Mouse (Mus musculus): ENCODE data around the gene Pcdh7. TPM values are rescaled to one million over a fixed set of nuclear protein-coding genes. Genes with fewer than 3 reads are reported as not detected.
A peak's percentile ranks its signal among the peaks of the same experiment; 100 is the strongest.
"Not testable (repeated sequence)": the region's sequence is repeated elsewhere in the genome, so short reads cannot be mapped to it uniquely, and the experiment has no call there.

Pcdh7 gene
- polyA plus RNA-seq (2014; fragmentation: Nextera tagmentation; extraction: Ambion mirVana): 4.1 and 4.5 TPM in 2 replicates

GRCm38 (mm10) chr5:57717906-57718875 is at the start of gene Pcdh7:
TSS of gene Pcdh7 (plus strand) at chr5:57717967.
- peak within 1 kb of the TSS; percentile 94 for H3K4me2 ChIP-seq
- TF ChIP-seq CTCF (IDR thresholded peaks at IDR 0.05; ENCODE audit: low read depth): no peak
- no peaks in the 10 kb centered on the region for H3K36me3 ChIP-seq (ENCODE audit: insufficient read depth)
- DNase-seq: peak; percentile 62
- no peaks in the 10 kb centered on the region for H3K4me1 ChIP-seq (ENCODE audit: insufficient read depth)
- WGBS: under 1% methylated on average over 70 of the region's 70 CpGs
- no peaks in the 10 kb centered on the region for H3K9me3 ChIP-seq (ENCODE audit: low read depth, low read length)
- peak within 1 kb of the TSS; percentile 60 for H3K4me3 ChIP-seq (ENCODE audit: low read depth, low read length)
- ATAC-seq (ENCODE audit: insufficient read depth): peak; percentile 13; the same call in 1 of the 2 replicates
- H3K27me3 ChIP-seq (ENCODE audit: insufficient read depth, low read length): peaks cover 21% of the 10 kb centered on the region
- peak within 1 kb of the TSS; percentile 91 for H3K27ac ChIP-seq (ENCODE audit: low read depth)
- peak within 1 kb of the TSS; percentile 67 for H3K9ac ChIP-seq

- H3K27ac ChIP-seq (ENCODE audit: low read depth); DNase-seq; H3K4me1 ChIP-seq (ENCODE audit: insufficient read depth); H3K36me3 ChIP-seq (ENCODE audit: insufficient read depth); H3K27me3 ChIP-seq (ENCODE audit: insufficient read depth, low read length); H3K4me2 ChIP-seq; H3K4me3 ChIP-seq (ENCODE audit: low read depth, low read length); H3K9ac ChIP-seq; H3K9me3 ChIP-seq (ENCODE audit: low read depth, low read length); ATAC-seq (ENCODE audit: insufficient read depth): not testable (repeated sequence)
- 62% methylated on average over 2 of the region's 2 CpGs for WGBS
Measured at GRCm38 (mm10) chr5:57676970-57677369, 40.8 kb upstream of the Pcdh7 start.

GRCm38 (mm10) chr5:57708396-57708795 is 9.4 kb upstream of the Pcdh7 start:
- Histone ChIP-seq H3K4me1 (ENCODE audit: insufficient read depth) (no peaks in the 10 kb centered on the region), H3K4me2 (no peak overlapping the region), H3K9ac (no peak overlapping the region), H3K36me3 (ENCODE audit: insufficient read depth) (no peaks in the 10 kb centered on the region), H3K4me3 (ENCODE audit: low read depth, low read length) (no peak overlapping the region), H3K27ac (ENCODE audit: low read depth) (no peak overlapping the region), H3K27me3 (ENCODE audit: insufficient read depth, low read length) (no peaks in the 10 kb centered on the region), H3K9me3 (ENCODE audit: low read depth, low read length) (no peaks in the 10 kb centered on the region)
- WGBS: 74% methylated on average over 2 of the region's 2 CpGs
- ATAC-seq (ENCODE audit: insufficient read depth) (no peak), DNase-seq (no peak)
- TF ChIP-seq CTCF (IDR thresholded peaks at IDR 0.05; ENCODE audit: low read depth): no peak

- peak overlapping the region; percentile 60 for H3K4me3 ChIP-seq (ENCODE audit: low read depth, low read length)
- DNase-seq (peak; percentile 79), ATAC-seq (ENCODE audit: insufficient read depth) (no peak)
- H3K9ac ChIP-seq: no peak overlapping the region
- no peaks in the 10 kb centered on the region for H3K27me3 ChIP-seq (ENCODE audit: insufficient read depth, low read length)
- TF ChIP-seq CTCF (IDR thresholded peaks at IDR 0.05; ENCODE audit: low read depth): peak; percentile 68
- peak overlapping the region; percentile 94 for H3K4me2 ChIP-seq
- H3K36me3 ChIP-seq (ENCODE audit: insufficient read depth): no peaks in the 10 kb centered on the region
- no peaks in the 10 kb centered on the region for H3K9me3 ChIP-seq (ENCODE audit: low read depth, low read length)
- no peaks in the 10 kb centered on the region for H3K4me1 ChIP-seq (ENCODE audit: insufficient read depth)
- H3K27ac ChIP-seq (ENCODE audit: low read depth): no peak overlapping the region
- 2% methylated on average over 10 of the region's 10 CpGs for WGBS
Measured at GRCm38 (mm10) chr5:57713980-57714379, 3.8 kb upstream of the Pcdh7 start.

- TF ChIP-seq CTCF (IDR thresholded peaks at IDR 0.05; ENCODE audit: low read depth): peak; percentile 52
- H3K36me3 ChIP-seq (ENCODE audit: insufficient read depth): no peaks in the 10 kb centered on the region
- H3K4me1 ChIP-seq (ENCODE audit: insufficient read depth): no peaks in the 10 kb centered on the region
- no peaks in the 10 kb centered on the region for H3K9me3 ChIP-seq (ENCODE audit: low read depth, low read length)
- H3K27ac ChIP-seq (ENCODE audit: low read depth): peak overlapping the region; percentile 91
- ATAC-seq (ENCODE audit: insufficient read depth): peak; percentile 66
- DNase-seq: peak; percentile 69
- under 1% methylated on average over 44 of the region's 45 CpGs for WGBS
- H3K27me3 ChIP-seq (ENCODE audit: insufficient read depth, low read length): peaks cover 7% of the 10 kb centered on the region; the same call in 1 of the 2 replicates
- H3K4me3 ChIP-seq (ENCODE audit: low read depth, low read length): peak overlapping the region; percentile 60
- H3K9ac ChIP-seq: peak overlapping the region; percentile 67
- peak overlapping the region; percentile 94 for H3K4me2 ChIP-seq
Measured at GRCm38 (mm10) chr5:57714621-57715523, 2.9 kb upstream of the Pcdh7 start.

- peak overlapping the region; percentile 60 for H3K4me3 ChIP-seq (ENCODE audit: low read depth, low read length)
- peak overlapping the region; percentile 91 for H3K27ac ChIP-seq (ENCODE audit: low read depth)
- under 1% methylated on average over 53 of the region's 53 CpGs for WGBS
- no peaks in the 10 kb centered on the region for H3K9me3 ChIP-seq (ENCODE audit: low read depth, low read length)
- DNase-seq (peak; percentile 90), ATAC-seq (ENCODE audit: insufficient read depth) (peak; percentile 62)
- H3K9ac ChIP-seq: peak overlapping the region; percentile 67
- TF ChIP-seq CTCF (IDR thresholded peaks at IDR 0.05; ENCODE audit: low read depth): no peak
- no peaks in the 10 kb centered on the region for H3K36me3 ChIP-seq (ENCODE audit: insufficient read depth)
- no peaks in the 10 kb centered on the region for H3K4me1 ChIP-seq (ENCODE audit: insufficient read depth)
- peaks cover 16% of the 10 kb centered on the region; the same call in 1 of the 2 replicates for H3K27me3 ChIP-seq (ENCODE audit: insufficient read depth, low read length)
- peak overlapping the region; percentile 94 for H3K4me2 ChIP-seq
Measured at GRCm38 (mm10) chr5:57715524-57716400, 2.0 kb upstream of the Pcdh7 start.

All from lung, embryonic 14.5 days (tissue).